Mouse (Mus musculus) MEL (cell line): ENCODE data around the gene Pdlim5. TPM values are rescaled to one million over a fixed set of nuclear protein-coding genes. Genes with fewer than 3 reads are reported as not detected.

Experiments used
- DNase-seq: peaks from one replicate; pipeline ENCODE4 v3.0.0; 2011; ENCODE audit warnings: low read depth, low spot score
- H3K27ac ChIP-seq: 2 replicates; pipeline ENCODE4 v1.5.1; 2012; ENCODE audit warnings: low read depth, mild to moderate bottlenecking, control low read depth, low read length, moderate library complexity; ENCODE audit not compliant: control insufficient read depth
- H3K27me3 ChIP-seq, 2 experiments: fragments of 150-350 bp in 1 of 2; sonication (generic) in 1 of 2; 2 replicates each; pipeline ENCODE4 v1.6.1; 2012; ENCODE audit warnings: low read length in 2 of 2, mild to moderate bottlenecking in 2 of 2, improper control_type of control experiment in 1 of 2, moderate library complexity in 1 of 2; ENCODE audit not compliant: insufficient read depth in 2 of 2, control insufficient read depth in 1 of 2
- H3K36me3 ChIP-seq, 2 experiments: 2 replicates each; pipeline ENCODE4 v1.6.1; 2012 to 2014; ENCODE audit warnings: low read length in 2 of 2, improper control_type of control experiment in 1 of 2, inconsistent platforms in 1 of 2, mild to moderate bottlenecking in 1 of 2; ENCODE audit not compliant: insufficient read depth in 2 of 2, control insufficient read depth in 1 of 2
- H3K4me1 ChIP-seq, 2 experiments: fragments of 150-350 bp in 1 of 2; sonication (generic) in 1 of 2; 2 replicates each; pipeline ENCODE4 v1.6.1; 2012; ENCODE audit warnings: low read length in 2 of 2, improper control_type of control experiment in 1 of 2, mild to moderate bottlenecking in 1 of 2; ENCODE audit not compliant: insufficient read depth in 2 of 2, control insufficient read depth in 1 of 2
- H3K4me3 ChIP-seq, 2 experiments: fragments of 150-350 bp in 1 of 2; sonication (generic) in 1 of 2; 2 replicates each; pipeline ENCODE4 v1.5.1; 2012; ENCODE audit warnings: low read depth in 2 of 2, low read length in 2 of 2, mild to moderate bottlenecking in 2 of 2, moderate library complexity in 2 of 2, control low read depth in 1 of 2, improper control_type of control experiment in 1 of 2; ENCODE audit not compliant: control insufficient read depth in 1 of 2, insufficient read depth in 1 of 2
- H3K79me2 ChIP-seq: 2 replicates; pipeline ENCODE4 v1.6.1; 2012; ENCODE audit warnings: mild to moderate bottlenecking, low read length, moderate library complexity; ENCODE audit not compliant: control insufficient read depth, poor library complexity, insufficient read depth
- H3K9ac ChIP-seq: 2 replicates; pipeline ENCODE4 v1.6.1; 2012; ENCODE audit warnings: low read depth, mild to moderate bottlenecking, control low read depth, low read length, moderate library complexity; ENCODE audit not compliant: control insufficient read depth, poor library complexity, severe bottlenecking
- H3K9me3 ChIP-seq: fragments of 150-350 bp; sonication (generic); replicated peaks from 2 replicates; pipeline ENCODE4 v1.6.1; 2012; ENCODE audit warnings: mild to moderate bottlenecking, low read length, improper control_type of control experiment, moderate library complexity; ENCODE audit not compliant: insufficient read depth
- BHLHE40 ChIP-seq: IDR thresholded peaks from 2 replicates; pipeline ENCODE4 v1.6.1; 2012; ENCODE audit warnings: low read depth, mild to moderate bottlenecking, inconsistent platforms, low read length, improper control_type of control experiment, borderline replicate concordance
- CHD1 ChIP-seq: IDR thresholded peaks from 2 replicates; pipeline ENCODE4 v1.6.1; 2012; ENCODE audit warnings: low read depth, mild to moderate bottlenecking, inconsistent platforms, low read length, improper control_type of control experiment
- E2F4 ChIP-seq: IDR thresholded peaks from 2 replicates; pipeline ENCODE4 v1.6.1; 2011; ENCODE audit warnings: low read depth, low read length, improper control_type of control experiment, borderline replicate concordance
- ELF1 ChIP-seq: IDR thresholded peaks from 2 replicates; pipeline ENCODE4 v1.6.1; 2014; ENCODE audit warnings: low read depth, mild to moderate bottlenecking, inconsistent platforms, low read length, improper control_type of control experiment, moderate library complexity
- EP300 ChIP-seq, 2 experiments: IDR thresholded peaks; 2 replicates each; pipeline ENCODE4 v1.6.1; 2011; ENCODE audit warnings: improper control_type of control experiment in 2 of 2, low read length in 2 of 2, low read depth in 1 of 2, mild to moderate bottlenecking in 1 of 2
- GABPA ChIP-seq: IDR thresholded peaks from 2 replicates; pipeline ENCODE4 v1.6.1; 2012; ENCODE audit warnings: low read depth, mild to moderate bottlenecking, inconsistent platforms, low read length, improper control_type of control experiment, moderate library complexity
- GATA1 ChIP-seq: IDR thresholded peaks from 2 replicates; pipeline ENCODE4 v1.6.1; 2011; ENCODE audit warnings: low read depth, low read length, improper control_type of control experiment
- HCFC1 ChIP-seq: IDR thresholded peaks from 2 replicates; pipeline ENCODE4 v1.6.1; 2012; ENCODE audit warnings: low read depth, mild to moderate bottlenecking, inconsistent platforms, low read length, improper control_type of control experiment, moderate library complexity
- JUND ChIP-seq: IDR thresholded peaks from 2 replicates; pipeline ENCODE4 v1.6.1; 2011; ENCODE audit warnings: low read depth, mild to moderate bottlenecking, improper control_type of control experiment, low read length
- KAT2A ChIP-seq: conservative IDR thresholded peaks from 2 replicates; pipeline ENCODE4 v1.6.1; 2012; ENCODE audit warnings: low read depth, low read length, improper control_type of control experiment, inconsistent platforms
- MAFK ChIP-seq: IDR thresholded peaks from 2 replicates; pipeline ENCODE4 v1.6.1; 2011; ENCODE audit warnings: low read depth, mild to moderate bottlenecking, low read length, improper control_type of control experiment, borderline replicate concordance
- MAX ChIP-seq: IDR thresholded peaks from 2 replicates; pipeline ENCODE4 v1.6.1; 2011; ENCODE audit warnings: low read length, improper control_type of control experiment
- MEF2A ChIP-seq: IDR thresholded peaks from 2 replicates; pipeline ENCODE4 v1.6.1; 2014; ENCODE audit warnings: low read depth, mild to moderate bottlenecking, inconsistent platforms, low read length, improper control_type of control experiment; ENCODE audit not compliant: poor library complexity, insufficient replicate concordance, severe bottlenecking; ENCODE audit errors: extremely low read depth
- MXI1 ChIP-seq: IDR thresholded peaks from 2 replicates; pipeline ENCODE4 v1.6.1; 2011; ENCODE audit warnings: mild to moderate bottlenecking, low read depth, low read length, improper control_type of control experiment
- MYB ChIP-seq: IDR thresholded peaks from 2 replicates; pipeline ENCODE4 v1.6.1; 2011; ENCODE audit warnings: mild to moderate bottlenecking, low read depth, low read length, improper control_type of control experiment
- MYC ChIP-seq: IDR thresholded peaks from 2 replicates; pipeline ENCODE4 v1.6.1; 2011; ENCODE audit warnings: low read depth, mild to moderate bottlenecking, low read length, improper control_type of control experiment, moderate library complexity
- NELFE ChIP-seq: IDR thresholded peaks from 2 replicates; pipeline ENCODE4 v1.6.1; 2011; ENCODE audit warnings: low read depth, low read length, improper control_type of control experiment
- NRF1 ChIP-seq: IDR thresholded peaks from 2 replicates; pipeline ENCODE4 v1.6.1; 2014; ENCODE audit warnings: low read depth, mild to moderate bottlenecking, inconsistent platforms, low read length, improper control_type of control experiment, moderate library complexity; ENCODE audit not compliant: poor library complexity, insufficient read depth, severe bottlenecking
- POLR2A ChIP-seq, 2 experiments: IDR thresholded peaks; 2 replicates each; pipeline ENCODE4 v1.6.1; 2011 to 2012; ENCODE audit warnings: low read length in 2 of 2, mild to moderate bottlenecking in 2 of 2, control low read depth in 1 of 2, improper control_type of control experiment in 1 of 2, low read depth in 1 of 2, moderate library complexity in 1 of 2; ENCODE audit not compliant: control insufficient read depth in 1 of 2, insufficient read depth in 1 of 2, poor library complexity in 1 of 2
- POLR2AphosphoS2 ChIP-seq: IDR thresholded peaks from 2 replicates; pipeline ENCODE4 v1.6.1; 2011; ENCODE audit warnings: low read length, improper control_type of control experiment
- POLR2AphosphoS5 ChIP-seq: IDR thresholded peaks from 2 replicates; pipeline ENCODE4 v1.6.1; 2012; ENCODE audit warnings: low read depth, borderline replicate concordance, mild to moderate bottlenecking, inconsistent platforms, low read length, moderate library complexity, mixed read lengths
- RCOR1 ChIP-seq: IDR thresholded peaks from 2 replicates; pipeline ENCODE4 v1.6.1; 2012; ENCODE audit warnings: low read depth, mild to moderate bottlenecking, inconsistent platforms, low read length, improper control_type of control experiment
- SIN3A ChIP-seq: IDR thresholded peaks from 2 replicates; pipeline ENCODE4 v1.6.1; 2012; ENCODE audit warnings: low read length, improper control_type of control experiment, inconsistent platforms
- SMC3 ChIP-seq: IDR thresholded peaks from 2 replicates; pipeline ENCODE4 v1.6.1; 2011; ENCODE audit warnings: low read depth, low read length, improper control_type of control experiment
- TAL1 ChIP-seq: IDR thresholded peaks from 2 replicates; pipeline ENCODE4 v1.6.1; 2012; ENCODE audit warnings: mild to moderate bottlenecking, inconsistent platforms, low read length, moderate library complexity, mixed read lengths
- UBTF ChIP-seq: IDR thresholded peaks from 2 replicates; pipeline ENCODE4 v1.6.1; 2012; ENCODE audit warnings: low read depth, mild to moderate bottlenecking, inconsistent platforms, low read length, improper control_type of control experiment, moderate library complexity, borderline replicate concordance; ENCODE audit not compliant: insufficient read depth
- USF1 ChIP-seq: IDR thresholded peaks from 2 replicates; pipeline ENCODE4 v1.6.1; 2014; ENCODE audit warnings: low read depth, mild to moderate bottlenecking, inconsistent platforms, low read length, improper control_type of control experiment, moderate library complexity
- USF2 ChIP-seq, 2 experiments: IDR thresholded peaks; 2 replicates each; pipeline ENCODE4 v1.6.1; 2011 to 2012; ENCODE audit warnings: improper control_type of control experiment in 2 of 2, low read length in 2 of 2, borderline replicate concordance in 1 of 2, inconsistent platforms in 1 of 2, low read depth in 1 of 2, mild to moderate bottlenecking in 1 of 2; ENCODE audit not compliant: insufficient read depth in 1 of 2
- ZC3H11A ChIP-seq: IDR thresholded peaks from 2 replicates; pipeline ENCODE4 v1.6.1; 2012; ENCODE audit warnings: low read depth, mild to moderate bottlenecking, inconsistent platforms, low read length, improper control_type of control experiment
- ZKSCAN1 ChIP-seq: IDR thresholded peaks from 2 replicates; pipeline ENCODE4 v1.6.1; 2012; ENCODE audit warnings: low read depth, mild to moderate bottlenecking, inconsistent platforms, low read length, improper control_type of control experiment, moderate library complexity
- polyA plus RNA-seq, 2 experiments: library from polyadenylated mRNA; stranded (reverse) in 1 of 2; unstranded in 1 of 2; fragments of >175 nt in 1 of 2; fragments of >200 nt in 1 of 2; gene quantifications; 2 replicates each; pipeline versions ENCODE4 v1.2.1 to v1.2.4; 2012; ENCODE audit warnings: low replicate concordance in 2 of 2, low read depth in 1 of 2; ENCODE audit not compliant: insufficient read length in 2 of 2, insufficient read depth in 1 of 2, missing spikeins in 1 of 2
- total RNA-seq: library from RNA; depleted of rRNA; stranded (reverse); fragments of 300-350 nt; gene quantifications from 2 replicates; pipeline ENCODE4 v1.2.3, GENCODE M21; 2012

Pdlim5 gene
- total and polyA plus RNA-seq, 3 experiments, result 8.7 to 9.9 TPM; not detected in 1

- Histone ChIP-seq H3K36me3 (peaks cover 0 to 2% of the 10 kb centered on the region in 2 experiments; a peak in 1 of 4 replicates), H3K9ac (no peak overlapping the region), H3K4me3 (no peak overlapping the region; a peak in 1 of 4 replicates), H3K27me3 (no peaks in the 10 kb centered on the region), H3K4me1 (peaks cover 0 to 2% of the 10 kb centered on the region in 2 experiments; a peak in 1 of 4 replicates), H3K27ac (no peak overlapping the region), H3K79me2 (no peaks in the 10 kb centered on the region)
- no peak for DNase-seq
- TF ChIP-seq E2F4, result no peak
- TF ChIP-seq, all 39 proteins: peak for 0
- no peaks in the 10 kb centered on the region for H3K9me3 ChIP-seq
Measured at GRCm38 (mm10) chr3:142443710-142444043, 48.2 kb upstream of the Pdlim5 start.

- peak overlapping the region; percentile 28 to 58 for H3K4me3 ChIP-seq
- no peak for TF ChIP-seq POLR2AphosphoS2
- TF ChIP-seq MAX, result no peak
- TF ChIP-seq ELF1, result no peak
- TF ChIP-seq GATA1, result no peak
- no peak for TF ChIP-seq MYC
- TF ChIP-seq KAT2A, result no peak
- peak; percentile 61 for TF ChIP-seq ZC3H11A
- TF ChIP-seq NRF1, result no peak
- no peak for TF ChIP-seq POLR2AphosphoS5
- TF ChIP-seq JUND, result no peak
- no peak for TF ChIP-seq E2F4
- no peak for TF ChIP-seq RCOR1
- TF ChIP-seq ZKSCAN1, result no peak
- no peak for TF ChIP-seq MEF2A
- no peak for TF ChIP-seq MXI1
- TF ChIP-seq POLR2A (IDR thresholded peaks at IDR 0.05; ENCODE audit: control insufficient read depth in 1 of 2, insufficient read depth in 1 of 2, low read depth in 1 of 2, low read length in 2 of 2, poor library complexity in 1 of 2), result no peak
- TF ChIP-seq USF1, result no peak
- no peak for TF ChIP-seq USF2 (IDR thresholded peaks at IDR 0.05; ENCODE audit: borderline replicate concordance in 1 of 2, insufficient read depth in 1 of 2, low read depth in 1 of 2, low read length in 2 of 2)
- no peak for TF ChIP-seq EP300 (IDR thresholded peaks at IDR 0.05; ENCODE audit: low read depth in 1 of 2, low read length in 2 of 2)
- TF ChIP-seq MYB, result no peak
- no peak for TF ChIP-seq UBTF
- TF ChIP-seq MAFK, result no peak
- 0 out of 2 replicates have a peak, but pooled peaks have one; percentile 28 for TF ChIP-seq SIN3A
- no peak for TF ChIP-seq CHD1
- TF ChIP-seq SMC3, result peak; percentile 89
- no peak for TF ChIP-seq GABPA
- no peak for TF ChIP-seq TAL1
- no peak for TF ChIP-seq NELFE
- TF ChIP-seq BHLHE40, result no peak
- TF ChIP-seq HCFC1, result no peak
Measured at GRCm38 (mm10) chr3:142443006-142443709, 47.7 kb upstream of the Pdlim5 start.

More at GRCm38 (mm10) chr3:142443006-142443709, 47.7 kb upstream of the Pdlim5 start:
- Histone ChIP-seq H3K9me3 (no peaks in the 10 kb centered on the region), H3K9ac (peak overlapping the region; percentile 49), H3K36me3 (peaks cover 0 to 2% of the 10 kb centered on the region in 2 experiments; a peak in 1 of 4 replicates), H3K27me3 (no peaks in the 10 kb centered on the region), H3K27ac (no peak overlapping the region), H3K4me1 (peaks cover 0 to 2% of the 10 kb centered on the region in 2 experiments; a peak in 1 of 4 replicates), H3K79me2 (no peaks in the 10 kb centered on the region)
- DNase-seq, result peak; percentile 91
